Mouse (Mus musculus): ENCODE measurements at regions not wholly inside any gene's neighbourhood (a gene's known extent, or its start where the extent isn't known, plus 50 kb on each side); places are given as distances from the start of the nearest gene placed in this dataset.
A peak's percentile ranks its signal among the peaks of the same experiment; 100 is the strongest.

- no peak for ATAC-seq (ENCODE audit: insufficient number of reproducible peaks, low FRiP score)
Measured at GRCm38 (mm10) chr16:71780945-71781344, 527.2 kb upstream of the Robo1 start.

GRCm38 (mm10) chr16:71812840-71813239 is 495.3 kb upstream of the Robo1 start:
- 77% methylated on average over 5 of the region's 5 CpGs for WGBS
- no peak for ATAC-seq (ENCODE audit: insufficient number of reproducible peaks, low FRiP score)
- H3K4me3 ChIP-seq = no peak overlapping the region
- H3K36me3 ChIP-seq = no peaks in the 10 kb centered on the region
- H3K27me3 ChIP-seq (replicated peaks) = no peaks in the 10 kb centered on the region
- no peak overlapping the region for H3K27ac ChIP-seq (ENCODE audit: poor library complexity, severe bottlenecking)
- no peak overlapping the region for H3K9ac ChIP-seq
- no peaks in the 10 kb centered on the region for H3K4me1 ChIP-seq (replicated peaks)
- no peak overlapping the region for H3K4me2 ChIP-seq
- no peaks in the 10 kb centered on the region for H3K9me3 ChIP-seq (replicated peaks)

More at GRCm38 (mm10) chr16:71780945-71781344, 527.2 kb upstream of the Robo1 start:
- no peaks in the 10 kb centered on the region for H3K9me3 ChIP-seq (replicated peaks)
- no peaks in the 10 kb centered on the region for H3K27me3 ChIP-seq (replicated peaks)
- H3K4me2 ChIP-seq = no peak overlapping the region
- H3K27ac ChIP-seq (ENCODE audit: poor library complexity, severe bottlenecking) = no peak overlapping the region
- no peak overlapping the region for H3K9ac ChIP-seq
- no peaks in the 10 kb centered on the region for H3K36me3 ChIP-seq
- no peak overlapping the region for H3K4me3 ChIP-seq
- no peaks in the 10 kb centered on the region for H3K4me1 ChIP-seq (replicated peaks)

- 81% methylated on average over 2 of the region's 2 CpGs for WGBS
- no peak overlapping the region for H3K27ac ChIP-seq (ENCODE audit: poor library complexity, severe bottlenecking)
- ATAC-seq (ENCODE audit: insufficient number of reproducible peaks, low FRiP score) = no peak
Measured at GRCm38 (mm10) chr16:71835325-71835724, 472.8 kb upstream of the Robo1 start.

GRCm38 (mm10) chr16:71850097-71850496 is 458.0 kb upstream of the Robo1 start:
- H3K9me3 ChIP-seq (replicated peaks) = no peaks in the 10 kb centered on the region
- no peak overlapping the region for H3K9ac ChIP-seq
- WGBS = 78% methylated on average over 3 of the region's 3 CpGs

More at GRCm38 (mm10) chr16:71835325-71835724, 472.8 kb upstream of the Robo1 start:
- H3K27me3 ChIP-seq (replicated peaks) = no peaks in the 10 kb centered on the region
- no peaks in the 10 kb centered on the region for H3K4me1 ChIP-seq (replicated peaks)
- H3K9ac ChIP-seq = no peak overlapping the region
- H3K4me3 ChIP-seq = no peak overlapping the region
- H3K36me3 ChIP-seq = no peaks in the 10 kb centered on the region
- H3K4me2 ChIP-seq = no peak overlapping the region
- H3K9me3 ChIP-seq (replicated peaks) = no peaks in the 10 kb centered on the region

GRCm38 (mm10) chr16:71851590-71852190 is 456.4 kb upstream of the Robo1 start:
- 49% methylated on average over 3 of the region's 3 CpGs for WGBS
- Histone ChIP-seq H3K9me3 (replicated peaks) (no peaks in the 10 kb centered on the region), H3K4me3 (no peak overlapping the region), H3K9ac (no peak overlapping the region), H3K27me3 (replicated peaks) (no peaks in the 10 kb centered on the region), H3K27ac (ENCODE audit: poor library complexity, severe bottlenecking) (no peak overlapping the region), H3K36me3 (no peaks in the 10 kb centered on the region), H3K4me1 (replicated peaks) (no peaks in the 10 kb centered on the region), H3K4me2 (no peak overlapping the region)
- no peak for ATAC-seq (ENCODE audit: insufficient number of reproducible peaks, low FRiP score)

More at GRCm38 (mm10) chr16:71850097-71850496, 458.0 kb upstream of the Robo1 start:
- Histone ChIP-seq H3K4me2 (no peak overlapping the region), H3K27me3 (replicated peaks) (no peaks in the 10 kb centered on the region), H3K4me1 (replicated peaks) (no peaks in the 10 kb centered on the region), H3K4me3 (no peak overlapping the region), H3K27ac (ENCODE audit: poor library complexity, severe bottlenecking) (no peak overlapping the region), H3K36me3 (no peaks in the 10 kb centered on the region)
- ATAC-seq (ENCODE audit: insufficient number of reproducible peaks, low FRiP score) = no peak

GRCm38 (mm10) chr16:71857877-71858276 is 450.2 kb upstream of the Robo1 start:
- no peak overlapping the region for H3K9ac ChIP-seq
- no peak overlapping the region for H3K4me3 ChIP-seq
- H3K4me2 ChIP-seq = no peak overlapping the region
- H3K36me3 ChIP-seq = no peaks in the 10 kb centered on the region
- no peaks in the 10 kb centered on the region for H3K4me1 ChIP-seq (replicated peaks)
- H3K27ac ChIP-seq (ENCODE audit: poor library complexity, severe bottlenecking) = no peak overlapping the region
- H3K27me3 ChIP-seq (replicated peaks) = no peaks in the 10 kb centered on the region
- no peaks in the 10 kb centered on the region for H3K9me3 ChIP-seq (replicated peaks)
- ATAC-seq (ENCODE audit: insufficient number of reproducible peaks, low FRiP score) = no peak

- Histone ChIP-seq H3K4me1 (replicated peaks) (no peaks in the 10 kb centered on the region), H3K4me3 (no peak overlapping the region), H3K27ac (ENCODE audit: poor library complexity, severe bottlenecking) (no peak overlapping the region), H3K27me3 (replicated peaks) (no peaks in the 10 kb centered on the region), H3K36me3 (no peaks in the 10 kb centered on the region), H3K9me3 (replicated peaks) (no peaks in the 10 kb centered on the region), H3K9ac (no peak overlapping the region), H3K4me2 (no peak overlapping the region)
- no peak for ATAC-seq (ENCODE audit: insufficient number of reproducible peaks, low FRiP score)
- 87% methylated on average over 2 of the region's 2 CpGs for WGBS
Measured at GRCm38 (mm10) chr16:71860205-71860604, 447.9 kb upstream of the Robo1 start.

GRCm38 (mm10) chr16:71885701-71886100 is 422.4 kb upstream of the Robo1 start:
- no peaks in the 10 kb centered on the region for H3K9me3 ChIP-seq (replicated peaks)
- ATAC-seq (ENCODE audit: insufficient number of reproducible peaks, low FRiP score) = no peak
- no peaks in the 10 kb centered on the region for H3K27me3 ChIP-seq (replicated peaks)
- no peaks in the 10 kb centered on the region for H3K36me3 ChIP-seq
- H3K9ac ChIP-seq = no peak overlapping the region
- WGBS = 78% methylated on average over 4 of the region's 4 CpGs
- H3K4me2 ChIP-seq = no peak overlapping the region
- no peak overlapping the region for H3K27ac ChIP-seq (ENCODE audit: poor library complexity, severe bottlenecking)
- no peaks in the 10 kb centered on the region for H3K4me1 ChIP-seq (replicated peaks)
- no peak overlapping the region for H3K4me3 ChIP-seq

- H3K4me1 ChIP-seq (replicated peaks) = no peaks in the 10 kb centered on the region
- 79% methylated on average over 2 of the region's 2 CpGs for WGBS
- H3K9me3 ChIP-seq (replicated peaks) = no peaks in the 10 kb centered on the region
- H3K4me3 ChIP-seq = no peak overlapping the region
- no peak overlapping the region for H3K4me2 ChIP-seq
- ATAC-seq (ENCODE audit: insufficient number of reproducible peaks, low FRiP score) = no peak
- no peaks in the 10 kb centered on the region for H3K27me3 ChIP-seq (replicated peaks)
- no peaks in the 10 kb centered on the region for H3K36me3 ChIP-seq
- no peak overlapping the region for H3K9ac ChIP-seq
- no peak overlapping the region for H3K27ac ChIP-seq (ENCODE audit: poor library complexity, severe bottlenecking)
Measured at GRCm38 (mm10) chr16:71889679-71890078, 418.4 kb upstream of the Robo1 start.

GRCm38 (mm10) chr16:71923111-71923510 is 385.0 kb upstream of the Robo1 start:
- no peak overlapping the region for H3K4me2 ChIP-seq
- no peaks in the 10 kb centered on the region for H3K27me3 ChIP-seq (replicated peaks)
- WGBS = 86% methylated on average over 13 of the region's 13 CpGs
- H3K9ac ChIP-seq = no peak overlapping the region
- H3K9me3 ChIP-seq (replicated peaks) = no peaks in the 10 kb centered on the region
- H3K36me3 ChIP-seq = no peaks in the 10 kb centered on the region
- no peak overlapping the region for H3K27ac ChIP-seq (ENCODE audit: poor library complexity, severe bottlenecking)
- no peaks in the 10 kb centered on the region for H3K4me1 ChIP-seq (replicated peaks)
- H3K4me3 ChIP-seq = no peak overlapping the region
- ATAC-seq (ENCODE audit: insufficient number of reproducible peaks, low FRiP score) = no peak

GRCm38 (mm10) chr16:71944165-71944564 is 363.9 kb upstream of the Robo1 start:
- ATAC-seq (ENCODE audit: insufficient number of reproducible peaks, low FRiP score) = 0 out of 2 replicates have a peak, but pooled peaks have one; percentile 48
- no peaks in the 10 kb centered on the region for H3K27me3 ChIP-seq (replicated peaks)
- H3K4me2 ChIP-seq = no peak overlapping the region
- 46% methylated on average over 2 of the region's 2 CpGs for WGBS
- H3K4me1 ChIP-seq (replicated peaks) = no peaks in the 10 kb centered on the region
- H3K9ac ChIP-seq = no peak overlapping the region
- no peak overlapping the region for H3K4me3 ChIP-seq
- no peaks in the 10 kb centered on the region for H3K36me3 ChIP-seq
- H3K27ac ChIP-seq (ENCODE audit: poor library complexity, severe bottlenecking) = no peak overlapping the region
- no peaks in the 10 kb centered on the region for H3K9me3 ChIP-seq (replicated peaks)

- Histone ChIP-seq H3K9ac (no peak overlapping the region), H3K27ac (ENCODE audit: poor library complexity, severe bottlenecking) (no peak overlapping the region), H3K9me3 (replicated peaks) (no peaks in the 10 kb centered on the region), H3K4me1 (replicated peaks) (no peaks in the 10 kb centered on the region), H3K36me3 (no peaks in the 10 kb centered on the region), H3K4me2 (no peak overlapping the region), H3K4me3 (no peak overlapping the region), H3K27me3 (replicated peaks) (no peaks in the 10 kb centered on the region)
- WGBS = 70% methylated on average over 2 of the region's 2 CpGs
- ATAC-seq (ENCODE audit: insufficient number of reproducible peaks, low FRiP score) = no peak
Measured at GRCm38 (mm10) chr16:71944846-71945245, 363.3 kb upstream of the Robo1 start.
